Mouse (Mus musculus) embryonic fibroblast, embryonic 13.5 days (primary cell): ENCODE results near the gene Bhlha9. TPM values are rescaled to one million over a fixed set of nuclear protein-coding genes. Genes with fewer than 3 reads are reported as not detected.
"Not testable (repeated sequence)": the region's sequence is repeated elsewhere in the genome, so short reads cannot be mapped to it uniquely, and the experiment has no call there.

Experiments
- H3K27ac ChIP-seq: 2 replicates; pipeline ENCODE4 v1.5.1; 2012; ENCODE audit warnings: low read length, control low read depth, inconsistent platforms; ENCODE audit not compliant: insufficient read depth
- H3K4me1 ChIP-seq: 2 replicates; pipeline ENCODE4 v1.6.1; 2011; ENCODE audit warnings: low read length; ENCODE audit not compliant: control insufficient read depth, insufficient read depth
- H3K4me3 ChIP-seq: 2 replicates; pipeline ENCODE4 v1.5.1; 2011; ENCODE audit warnings: mild to moderate bottlenecking, control low read depth, low read length; ENCODE audit not compliant: insufficient read depth
- CTCF ChIP-seq: IDR thresholded peaks from 2 replicates; pipeline ENCODE4 v1.5.1; 2011; ENCODE audit warnings: mild to moderate bottlenecking, control low read depth, low read length, moderate library complexity, borderline replicate concordance; ENCODE audit not compliant: insufficient read depth
- POLR2A ChIP-seq: IDR thresholded peaks from 2 replicates; pipeline ENCODE4 v1.6.1; 2011; ENCODE audit warnings: low read depth, mild to moderate bottlenecking, control low read depth, low read length, moderate library complexity
- polyA plus RNA-seq: library from polyadenylated mRNA; stranded (reverse); fragments of >200 nt; gene quantifications from 2 replicates; pipeline ENCODE4 v1.2.4, GENCODE M21; 2011; ENCODE audit warnings: low read depth; ENCODE audit not compliant: missing spikeins, insufficient read length

Bhlha9 gene
- polyA plus RNA-seq, 1 experiment, result not detected

DNA sequence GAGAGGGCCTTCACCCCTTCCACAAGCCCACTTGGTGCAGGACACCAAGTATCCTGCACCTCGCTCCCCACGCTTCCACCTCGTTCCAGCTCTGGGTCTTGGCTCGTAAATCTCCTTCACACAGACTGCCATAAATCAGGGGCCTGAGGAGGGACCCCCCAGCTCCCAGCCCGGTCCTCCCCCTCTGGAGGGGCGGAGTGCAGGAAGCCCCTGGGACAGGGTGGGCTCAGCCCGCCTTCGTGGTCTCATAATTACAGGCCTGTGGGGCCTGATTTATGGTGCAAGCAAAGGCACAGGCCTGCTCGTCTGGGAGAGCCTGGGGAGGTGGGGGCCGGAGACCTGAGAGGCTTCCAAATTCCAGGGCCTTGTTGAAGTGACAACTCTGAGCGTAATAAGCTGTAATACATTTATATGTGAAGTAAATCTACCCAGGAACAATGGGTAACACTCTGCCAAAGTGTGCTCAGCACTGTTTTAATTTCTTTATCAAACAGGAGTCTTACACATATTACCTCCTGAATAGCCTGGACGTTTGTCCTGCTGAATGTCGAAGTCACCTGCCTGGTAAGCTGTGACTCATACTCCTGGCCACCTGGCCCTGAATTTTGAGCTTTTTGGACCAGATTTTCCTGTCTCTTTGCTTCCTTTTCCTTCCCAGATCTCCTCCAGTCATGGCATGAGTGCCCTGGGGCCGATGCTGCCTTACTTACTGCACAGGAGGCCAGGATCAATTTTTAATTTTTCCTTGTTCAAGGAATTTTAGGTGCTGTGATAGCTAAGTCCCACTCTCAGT, 12.9 kb upstream of the Bhlha9 start:
- Histone ChIP-seq H3K4me3 (no peak overlapping the region), H3K27ac (no peak overlapping the region), H3K4me1 (0 out of 2 replicates have a peak, but pooled peaks cover 2% of the 10 kb centered on the region)
- TF ChIP-seq POLR2A (no peak), CTCF (no peak)

DNA sequence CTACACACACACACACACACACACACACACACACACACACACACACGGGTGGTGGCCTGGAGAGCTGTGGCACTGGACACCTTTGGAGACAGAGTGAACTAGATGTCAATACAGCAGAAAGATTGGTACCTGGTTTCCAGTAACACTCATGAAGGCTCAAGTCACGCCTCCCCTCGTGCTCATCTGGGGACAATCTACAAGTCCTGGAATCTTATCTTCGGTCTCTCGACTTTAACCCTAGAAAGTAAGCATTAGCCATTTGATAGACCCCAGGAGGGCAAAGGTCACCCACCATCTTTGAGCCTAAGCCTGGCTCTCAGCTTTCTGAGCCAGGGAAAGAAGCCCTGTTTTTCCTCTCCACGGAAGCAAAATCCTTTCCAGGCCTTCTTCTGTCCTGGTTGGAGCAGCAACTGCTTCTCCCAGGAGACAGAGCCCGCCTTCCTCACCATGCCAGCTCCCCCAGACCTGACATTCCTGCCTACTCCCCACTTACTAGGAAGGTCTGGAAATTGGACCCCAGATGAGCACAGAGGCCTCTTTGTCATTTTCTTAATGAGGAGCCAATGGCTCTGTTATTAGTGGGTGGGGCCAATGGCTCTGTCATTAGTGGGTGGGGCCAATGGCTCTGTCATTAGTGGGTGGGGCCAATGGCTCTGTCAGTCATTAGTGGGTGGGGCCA, 10.3 kb upstream of the Bhlha9 start:
- TF ChIP-seq CTCF, result no peak

DNA sequence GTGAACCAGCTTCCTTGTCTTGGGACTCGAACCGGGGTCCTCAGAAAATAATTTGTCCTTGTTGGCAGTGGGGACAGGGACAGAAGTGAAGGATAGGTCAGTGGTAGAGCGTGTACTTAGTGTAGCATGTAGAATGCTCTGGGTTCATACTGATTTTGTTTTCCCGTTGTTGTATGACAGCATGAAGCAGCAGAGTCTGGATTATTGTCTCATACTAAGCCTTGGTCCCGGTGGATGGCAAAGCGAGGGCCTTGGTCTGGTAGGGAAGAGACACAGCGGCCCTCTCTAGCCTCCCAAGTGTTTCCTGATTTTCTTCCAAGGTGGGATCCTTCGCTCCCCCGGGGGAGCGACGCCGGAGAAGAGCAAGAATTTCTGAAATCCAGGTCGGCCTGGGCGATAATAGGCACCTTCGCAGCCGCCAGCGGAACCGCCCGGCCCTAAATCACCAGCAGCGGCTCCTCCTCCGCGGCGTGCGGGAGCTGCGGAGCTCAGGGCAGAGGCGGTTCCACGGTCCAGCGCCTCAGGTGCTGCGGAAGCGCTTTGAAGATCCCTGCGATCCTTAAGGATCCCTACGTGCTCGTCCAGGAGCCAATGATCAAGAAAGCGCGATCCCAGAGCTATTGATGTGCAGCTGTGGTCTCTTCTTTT, 6.1 kb upstream of the Bhlha9 start:
- TF ChIP-seq POLR2A (no peak), CTCF (no peak)

More for the DNA sequence above, 10.3 kb upstream of the Bhlha9 start:
- no peaks in the 10 kb centered on the region for H3K4me1 ChIP-seq
- no peak overlapping the region for H3K4me3 ChIP-seq
- H3K27ac ChIP-seq, result no peak overlapping the region

DNA sequence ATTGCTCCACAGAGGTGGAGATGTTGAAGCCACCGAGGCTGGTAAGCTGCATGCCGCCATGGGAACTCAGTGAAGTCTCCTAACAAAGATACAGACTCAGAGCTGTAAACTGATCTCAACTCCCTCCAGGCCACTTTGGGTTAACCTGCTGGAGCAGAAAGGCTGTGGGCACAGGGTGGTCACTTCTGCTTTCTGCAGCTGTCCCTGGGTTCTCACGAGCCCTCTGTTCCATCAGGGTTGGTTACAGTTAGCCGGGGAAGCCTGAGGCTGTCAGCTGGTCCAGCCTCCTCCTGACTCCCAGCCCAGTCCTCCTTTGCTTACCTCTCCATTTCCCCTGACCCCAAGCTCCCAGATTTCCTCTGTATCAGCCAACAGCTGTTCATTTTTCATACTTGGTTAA, 4.5 kb upstream of the Bhlha9 start:
- Histone ChIP-seq H3K4me1 (no peaks in the 10 kb centered on the region), H3K27ac (no peak overlapping the region), H3K4me3 (no peak overlapping the region)
- no peak for TF ChIP-seq POLR2A
- no peak for TF ChIP-seq CTCF

More for the DNA sequence above, 6.1 kb upstream of the Bhlha9 start:
- Histone ChIP-seq H3K27ac (no peak overlapping the region), H3K4me1 (no peaks in the 10 kb centered on the region), H3K4me3 (peak overlapping the region; percentile 24)

DNA sequence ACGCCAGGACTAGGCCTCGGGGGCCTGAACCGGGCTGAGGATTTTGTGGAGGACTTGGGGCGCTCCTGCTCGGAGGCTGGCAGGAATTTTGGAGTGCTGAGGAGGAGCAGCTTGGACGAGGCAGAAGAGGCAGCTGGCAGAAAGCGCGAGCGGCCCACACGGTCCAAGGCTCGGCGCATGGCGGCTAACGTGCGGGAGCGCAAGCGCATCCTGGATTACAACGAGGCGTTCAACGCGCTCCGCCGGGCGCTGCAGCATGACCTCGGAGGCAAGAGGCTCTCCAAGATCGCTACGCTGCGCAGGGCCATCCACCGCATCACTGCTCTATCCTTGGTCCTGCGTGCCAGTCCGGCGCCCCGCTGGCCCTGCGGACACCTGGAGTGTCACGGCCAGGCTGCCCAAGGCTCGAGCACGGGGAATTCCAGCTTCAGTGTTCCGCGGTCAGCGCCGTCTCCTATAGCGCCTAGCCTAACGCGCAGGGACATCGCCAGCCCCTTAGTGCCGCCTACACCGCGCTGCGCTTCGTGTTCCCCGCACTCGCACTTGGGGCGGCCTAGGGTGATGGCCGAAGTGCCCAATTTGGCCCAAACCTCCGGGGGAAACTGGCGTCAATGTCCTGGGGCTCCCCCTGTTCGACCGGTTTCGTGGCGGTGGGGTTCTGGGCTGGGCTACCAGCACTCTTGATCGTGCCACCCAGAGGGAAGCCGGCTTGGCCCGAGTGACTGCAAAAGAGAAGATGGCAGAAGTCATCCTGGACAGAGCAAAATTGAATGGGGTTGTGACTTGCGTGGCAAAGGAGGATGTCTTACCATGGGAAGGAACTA, 503 bp downstream of the Bhlha9 start:
- no peak overlapping the region for H3K4me3 ChIP-seq
- TF ChIP-seq POLR2A (no peak), CTCF (no peak)
- H3K27ac ChIP-seq, result no peak overlapping the region
- H3K4me1 ChIP-seq, result no peaks in the 10 kb centered on the region

DNA sequence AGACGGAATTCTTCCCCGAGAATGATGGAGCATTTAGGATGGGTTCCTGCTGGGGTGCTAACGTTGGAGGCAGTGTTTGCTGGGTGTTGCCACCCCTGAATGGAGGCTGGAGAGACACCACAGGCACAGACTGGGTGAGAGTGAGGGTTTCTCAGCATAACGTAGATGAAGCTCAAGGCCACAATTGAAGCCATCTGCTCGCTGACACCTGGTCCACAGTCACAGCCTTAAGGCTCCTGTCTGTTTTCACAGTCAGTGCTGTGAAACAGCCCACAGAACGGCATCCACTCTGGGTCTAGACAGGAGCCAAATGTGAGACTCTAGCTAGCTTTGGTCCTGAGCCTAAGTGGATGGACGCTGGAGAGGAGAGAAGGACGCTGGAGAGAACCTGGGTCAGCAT, 1.9 kb downstream of the Bhlha9 start:
- no peaks in the 10 kb centered on the region for H3K4me1 ChIP-seq
- no peak overlapping the region for H3K4me3 ChIP-seq
- no peak overlapping the region for H3K27ac ChIP-seq
- TF ChIP-seq CTCF, result no peak
- no peak for TF ChIP-seq POLR2A

DNA sequence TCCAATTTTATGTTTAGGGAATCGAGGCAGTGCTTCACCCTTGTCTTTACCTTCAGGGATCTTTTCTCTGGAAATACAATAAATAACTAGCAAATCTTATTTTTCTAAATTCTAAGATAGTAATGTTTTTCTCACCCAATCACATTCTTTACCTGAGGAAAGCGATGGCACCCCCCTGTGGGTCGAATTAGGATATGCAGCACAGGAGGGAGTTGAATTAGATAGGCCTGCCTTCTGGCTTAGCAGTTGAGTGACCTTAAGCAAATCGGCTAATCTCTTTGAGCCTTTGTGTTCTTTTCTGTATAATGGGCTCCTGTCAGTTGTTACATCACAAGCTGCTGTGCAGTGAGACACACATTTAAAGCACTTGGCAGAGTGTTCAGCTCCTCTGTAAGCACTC, 2.4 kb downstream of the Bhlha9 start:
- Histone ChIP-seq H3K27ac (no peak overlapping the region), H3K4me1 (no peaks in the 10 kb centered on the region), H3K4me3 (no peak overlapping the region)
- TF ChIP-seq POLR2A, result no peak
- no peak for TF ChIP-seq CTCF

DNA sequence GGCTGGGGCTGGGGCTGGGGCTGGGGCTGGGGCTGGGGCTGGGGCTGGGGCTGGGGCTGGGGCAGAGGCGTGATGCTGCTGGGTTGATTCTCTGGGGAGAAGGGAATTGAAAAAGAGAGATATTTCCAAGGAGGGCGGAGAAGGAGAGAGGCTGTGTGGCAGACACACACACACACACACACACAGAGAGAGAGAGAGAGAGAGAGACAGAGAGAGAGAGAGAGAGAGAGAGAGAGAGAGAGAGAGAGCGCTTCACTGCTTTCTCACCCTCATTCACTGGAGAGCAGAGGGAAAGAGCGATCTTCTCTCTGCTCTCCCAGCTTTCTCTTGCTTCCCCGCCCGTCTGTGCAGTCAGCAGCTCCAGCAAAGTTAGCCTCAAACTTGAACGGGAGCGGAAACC, 7.2 kb downstream of the Bhlha9 start, which contains the start of gene Trarg1:
TSS of gene Trarg1 (plus strand) at position 301 of the 400 bp plus-strand sequence.
- not testable (repeated sequence) for H3K27ac ChIP-seq, H3K4me1 ChIP-seq, H3K4me3 ChIP-seq

DNA sequence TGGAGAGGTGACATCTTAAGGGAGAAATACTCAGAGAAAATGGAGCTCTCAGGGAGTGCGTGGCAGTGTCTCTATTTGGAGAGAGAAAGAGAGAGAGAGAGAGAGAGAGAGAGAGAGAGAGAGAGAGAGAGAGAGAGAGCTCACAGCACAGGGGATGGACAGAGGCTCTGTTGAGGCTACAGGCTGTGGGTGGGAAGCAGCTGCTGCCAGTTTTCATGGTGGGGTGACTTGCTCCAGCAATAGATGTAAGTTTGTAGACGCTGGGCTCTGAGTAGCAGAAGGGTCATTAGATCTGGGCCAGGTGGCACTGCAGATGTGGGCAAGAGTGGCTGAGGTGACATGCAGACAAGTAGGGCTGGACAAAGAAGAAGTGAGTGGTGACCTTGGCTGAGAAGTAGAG, 13.3 kb downstream of the Bhlha9 start:
- H3K27ac ChIP-seq, result no peak overlapping the region
- no peak overlapping the region for H3K4me3 ChIP-seq
- H3K4me1 ChIP-seq, result 0 out of 2 replicates have a peak, but pooled peaks cover 3% of the 10 kb centered on the region
- no peak for TF ChIP-seq CTCF

DNA sequence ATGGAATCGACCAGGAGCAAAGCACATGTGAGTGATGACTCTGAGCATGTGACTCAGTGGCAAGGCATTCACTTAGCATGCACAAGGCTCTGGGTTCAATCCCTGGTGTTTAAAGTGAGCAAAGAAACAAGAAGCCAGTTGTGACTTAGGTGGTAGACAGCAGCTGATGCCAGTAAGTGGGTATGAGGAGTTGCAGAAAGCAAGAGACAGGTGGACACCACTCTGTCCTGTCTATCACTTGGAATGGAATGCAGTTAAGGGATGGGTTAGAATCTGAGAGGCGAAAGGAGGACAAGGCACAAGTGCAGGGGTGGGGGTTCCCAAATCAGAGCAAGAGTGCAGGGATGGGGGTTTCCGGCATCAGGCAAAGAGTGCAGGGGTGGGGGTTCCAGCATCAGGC, 19.8 kb downstream of the Bhlha9 start:
- TF ChIP-seq POLR2A (no peak), CTCF (no peak)
- H3K4me3 ChIP-seq, result no peak overlapping the region
- peaks cover 2% of the 10 kb centered on the region; the same call in 1 of the 2 replicates for H3K4me1 ChIP-seq
- no peak overlapping the region for H3K27ac ChIP-seq
